Mouse (Mus musculus) CD4-positive helper T cell, adult 2 months (primary cell): ENCODE data around the gene Gpx2.
A peak's percentile ranks its signal among the peaks of the same experiment; 100 is the strongest.

Experiments used
- DNase-seq: peaks from one replicate; pipeline ENCODE4 v3.0.0-alpha.2; 2012; ENCODE audit warnings: low read depth, missing footprints, low spot score

The Gpx2 gene

GRCm38 (mm10) chr12:76795350-76795749, at the start of gene Gpx2:
Gpx2 (minus strand) TSS chr12:76795554.
- no peak for DNase-seq

DNA sequence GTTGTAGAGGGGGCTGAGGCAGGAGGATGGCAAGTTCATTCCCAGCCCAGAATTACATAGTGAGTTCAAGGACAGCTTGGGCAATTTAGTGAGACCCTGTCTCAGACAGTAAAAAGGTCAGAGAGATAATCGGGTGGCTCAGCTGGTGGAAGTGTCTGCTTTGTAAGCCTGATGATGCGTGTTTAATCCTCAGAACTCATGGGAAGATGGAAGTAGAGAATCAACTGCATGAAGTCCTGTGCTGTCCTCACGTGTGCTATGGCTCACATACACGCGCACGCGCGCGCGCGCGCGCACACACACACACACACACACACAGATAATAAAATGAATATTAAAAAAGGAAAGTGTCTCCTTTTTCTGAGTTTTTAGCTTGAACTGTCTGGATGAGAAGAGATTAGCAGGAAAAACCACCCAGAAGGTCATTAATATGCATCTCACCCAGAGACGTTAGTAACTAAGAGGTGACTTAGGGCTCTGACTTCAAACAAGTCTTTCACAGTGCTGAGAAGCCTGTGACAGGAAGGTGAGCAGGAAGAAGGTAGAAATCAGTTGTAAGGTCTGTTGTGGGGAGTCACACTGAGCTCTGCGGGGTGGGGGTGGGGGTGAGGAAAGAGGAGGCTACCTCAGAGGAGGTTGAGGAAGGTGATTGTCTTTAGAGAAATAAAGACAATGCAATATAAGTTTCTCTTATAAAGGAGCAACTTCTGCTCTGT, 49.1 kb upstream of the Gpx2 start:
- DNase-seq, result peak; percentile 61

DNA sequence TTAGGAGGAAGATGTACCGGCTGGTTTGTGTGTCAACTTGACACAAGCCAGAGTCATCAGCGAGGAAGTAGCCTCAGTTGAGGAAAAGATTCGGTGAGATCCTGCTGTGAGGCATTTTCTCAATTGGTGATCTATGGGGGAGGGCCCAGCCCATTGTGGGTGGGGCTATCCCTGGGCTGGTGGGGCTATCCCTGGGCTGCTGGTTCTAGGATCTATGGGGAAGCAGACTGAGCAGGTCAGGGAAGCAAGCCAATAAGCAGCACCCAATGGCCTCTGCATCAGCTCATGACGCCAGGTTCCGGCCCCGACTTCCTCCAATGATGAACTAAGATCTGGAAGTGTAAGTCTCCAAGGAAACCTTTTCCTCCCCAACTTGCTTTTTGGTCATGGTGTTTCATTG, 44.7 kb upstream of the Gpx2 start:
- no peak for DNase-seq

DNA sequence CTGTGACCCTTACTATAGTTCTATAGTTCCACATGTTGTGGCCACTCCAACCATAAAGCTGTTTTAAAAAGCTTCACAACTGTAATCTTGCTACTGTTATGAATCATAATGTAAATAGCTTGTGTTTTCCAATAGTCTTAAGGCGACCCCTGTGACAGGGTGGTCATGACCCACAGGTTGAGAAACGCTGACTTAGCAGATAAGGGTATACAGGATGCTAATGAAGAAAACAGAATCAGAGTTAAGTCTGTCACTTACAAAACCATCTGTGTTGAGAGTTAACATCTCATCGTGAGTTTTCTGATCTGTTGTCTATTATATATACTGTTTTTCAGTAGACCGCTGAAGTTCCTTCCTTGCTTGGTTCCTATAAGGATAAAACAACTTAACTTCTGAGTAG, 43.9 kb upstream of the Gpx2 start:
- DNase-seq, result no peak

GRCm38 (mm10) chr12:76837844-76838650, 42.7 kb upstream of the Gpx2 start:
- no peak for DNase-seq

DNA sequence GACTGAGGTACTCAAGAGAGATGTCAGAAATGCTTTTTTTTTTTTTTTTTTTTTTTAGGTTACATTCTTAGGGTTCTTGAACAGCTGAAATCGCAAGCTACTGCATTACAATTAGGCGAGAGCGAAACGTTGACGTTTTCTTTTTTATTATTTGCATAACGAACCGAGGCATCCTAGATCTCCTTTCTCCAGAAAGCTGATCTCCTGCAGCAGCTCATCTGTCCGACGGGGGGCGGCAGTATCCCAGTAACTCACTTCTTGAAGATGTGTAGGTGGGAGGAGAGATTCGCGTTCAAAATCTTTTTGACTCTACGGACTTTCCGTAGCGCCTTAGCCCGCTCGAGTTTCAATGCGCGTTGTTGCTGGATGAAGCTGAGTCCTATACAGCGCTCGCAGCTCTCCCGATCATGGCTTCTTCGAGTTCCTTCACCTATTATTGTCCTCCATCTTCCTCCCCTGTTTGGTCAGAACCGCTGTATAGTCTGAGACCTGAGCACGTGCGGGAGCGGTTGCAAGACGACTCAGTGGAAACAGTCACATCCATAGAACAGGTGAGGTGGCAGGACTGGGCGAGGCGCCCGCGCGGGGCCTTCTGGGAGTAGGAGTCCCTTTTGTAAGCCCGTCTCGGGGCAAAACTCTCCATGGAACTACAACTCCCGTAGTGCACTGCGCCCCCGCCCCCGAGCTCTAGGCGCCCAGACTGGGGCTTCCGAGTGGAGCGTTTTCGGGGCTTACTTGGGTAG, 41.9 kb upstream of the Gpx2 start:
- peak; percentile 97 for DNase-seq

DNA sequence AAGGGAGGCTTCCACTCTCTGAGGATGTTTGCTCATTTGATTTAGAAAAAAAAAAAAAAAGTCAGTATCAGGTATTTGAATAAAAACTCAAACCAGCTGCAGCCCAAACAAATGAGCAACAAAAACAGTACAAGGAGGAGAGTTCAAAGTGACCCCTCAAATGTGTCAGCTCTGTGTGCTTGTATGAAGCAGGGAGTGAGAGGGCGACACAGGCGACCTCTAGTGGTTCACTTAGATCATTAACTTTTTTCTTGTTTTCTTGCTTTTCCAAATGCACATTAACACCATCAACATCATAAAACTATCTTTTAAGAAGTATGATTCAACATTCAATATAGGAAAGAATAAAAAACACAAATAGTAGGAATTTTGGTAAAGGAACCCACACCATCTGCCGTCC, 37.4 kb upstream of the Gpx2 start:
- DNase-seq, result peak; percentile 61

DNA sequence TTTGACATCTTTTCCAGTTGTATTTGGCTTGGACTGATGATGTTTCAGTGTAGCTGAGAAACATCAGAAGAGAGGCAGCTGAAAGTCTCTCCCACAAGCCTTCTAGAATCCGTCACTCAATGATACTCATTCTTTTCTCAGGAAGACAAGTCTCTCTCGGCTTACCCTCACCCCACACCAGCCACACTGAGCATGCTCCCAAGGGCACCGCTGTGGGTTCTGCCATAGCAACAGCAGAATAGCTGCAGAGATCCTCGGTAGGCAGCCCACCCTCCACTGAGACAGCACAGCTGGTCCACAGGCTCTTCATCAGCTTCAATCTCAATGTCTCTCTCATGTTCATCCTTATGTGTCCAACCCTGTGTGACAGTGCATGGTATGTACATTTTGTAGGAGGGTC, 29.9 kb upstream of the Gpx2 start:
- DNase-seq, result no peak

DNA sequence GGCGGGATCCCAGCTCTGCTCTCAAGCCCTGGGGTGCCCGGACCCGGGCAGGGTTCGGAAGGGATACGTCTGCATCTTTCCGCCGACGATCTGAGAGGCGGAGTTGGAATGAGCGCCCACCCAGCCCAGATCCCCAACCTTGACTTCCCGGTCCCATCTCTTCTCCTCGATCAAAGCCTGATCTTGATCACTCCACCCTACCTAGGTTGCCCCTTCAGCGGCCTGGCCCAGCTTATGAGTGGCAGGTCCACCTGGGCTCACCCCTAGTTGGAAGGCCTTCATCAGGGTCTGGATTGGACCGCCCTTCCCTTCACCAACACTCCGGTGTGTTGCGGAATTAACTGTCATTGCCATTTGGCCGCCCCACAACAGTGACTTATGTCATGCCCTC, 27.3 kb upstream of the Gpx2 start, which contains the start of gene Rab15:
Gene Rab15, minus strand, starts transcription at position 258 of the 391 bp plus-strand sequence.
- no peak for DNase-seq

DNA sequence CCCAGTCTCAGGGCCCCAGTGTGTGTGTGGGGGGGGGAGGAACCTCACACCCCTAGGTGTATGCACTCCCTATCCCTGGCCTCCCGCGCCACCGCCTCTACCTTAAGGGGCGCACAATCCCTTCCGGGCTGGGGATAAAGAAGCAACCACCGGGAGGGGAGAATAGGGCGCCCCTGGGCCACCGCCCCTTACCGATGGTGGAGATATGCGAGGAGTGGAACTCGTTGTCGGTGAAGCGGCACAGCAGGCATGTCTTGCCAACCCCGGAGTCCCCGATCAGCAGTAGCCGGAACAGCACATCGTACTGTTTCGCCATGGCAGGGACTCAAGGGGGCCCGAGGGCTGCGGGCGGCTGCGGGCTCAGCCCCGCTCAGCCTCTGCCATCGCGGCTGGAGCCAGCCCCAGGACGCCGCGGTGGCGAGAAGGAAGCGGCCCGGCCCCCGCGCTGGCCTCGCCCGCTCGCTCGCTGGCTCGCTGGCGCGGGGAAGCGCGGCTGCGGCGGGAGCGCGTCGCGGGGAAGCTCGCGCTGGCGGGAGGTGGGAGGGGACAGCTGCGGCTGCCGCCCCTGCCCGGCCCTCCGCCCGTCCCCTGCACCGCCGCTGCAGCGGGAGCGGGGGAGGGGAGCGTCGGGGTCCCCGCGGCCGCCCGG, 26.8 kb upstream of the Gpx2 start:
- peak; percentile 18 for DNase-seq

- no peak for DNase-seq
These were observed 25.3 kb upstream of the Gpx2 start for GRCm38 (mm10) chr12:76820615-76821014.

- DNase-seq, result no peak
These were observed 24.5 kb upstream of the Gpx2 start for GRCm38 (mm10) chr12:76819816-76820215.

- no peak for DNase-seq
These were observed 23.6 kb upstream of the Gpx2 start for GRCm38 (mm10) chr12:76818908-76819307.

DNA sequence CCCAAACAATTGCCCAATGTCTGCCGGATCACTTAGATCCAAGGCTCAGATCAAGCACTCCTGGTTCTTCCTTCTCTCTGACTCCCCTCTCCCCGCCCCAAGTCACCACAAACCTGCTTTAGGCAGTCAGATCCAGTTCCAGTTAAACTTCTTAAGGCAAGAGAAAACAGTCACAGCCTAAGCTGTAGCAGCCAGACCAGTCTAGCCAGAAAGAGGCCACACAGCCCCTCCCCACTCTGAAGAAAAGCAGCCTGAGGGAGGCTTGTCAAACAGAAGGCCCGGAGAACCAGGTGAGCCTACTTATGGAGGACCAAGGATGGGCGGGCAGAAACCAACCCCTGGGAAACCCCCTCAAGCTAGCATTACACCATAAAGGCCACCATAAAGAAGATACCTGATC, 22.8 kb upstream of the Gpx2 start:
- DNase-seq, result no peak

DNA sequence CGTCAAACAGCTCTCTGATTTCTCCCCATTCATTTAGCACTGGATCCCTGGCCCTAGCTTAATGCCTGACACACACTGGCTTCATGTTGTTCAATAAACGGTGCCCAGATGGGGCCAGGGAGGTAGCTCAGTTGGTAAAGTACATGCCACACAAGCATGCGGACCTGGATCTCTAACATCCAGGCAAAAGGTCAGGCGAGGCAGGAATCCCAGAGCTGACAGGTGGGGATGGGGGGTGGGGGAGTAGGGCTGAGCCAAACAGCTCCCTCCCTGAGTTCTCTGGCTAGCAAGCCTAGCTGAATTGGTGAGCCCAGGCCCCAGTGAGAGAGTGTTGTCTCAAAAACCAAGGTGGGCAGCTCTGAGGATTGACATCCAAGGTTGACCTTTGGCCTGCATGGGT, 21.8 kb upstream of the Gpx2 start:
- no peak for DNase-seq

DNA sequence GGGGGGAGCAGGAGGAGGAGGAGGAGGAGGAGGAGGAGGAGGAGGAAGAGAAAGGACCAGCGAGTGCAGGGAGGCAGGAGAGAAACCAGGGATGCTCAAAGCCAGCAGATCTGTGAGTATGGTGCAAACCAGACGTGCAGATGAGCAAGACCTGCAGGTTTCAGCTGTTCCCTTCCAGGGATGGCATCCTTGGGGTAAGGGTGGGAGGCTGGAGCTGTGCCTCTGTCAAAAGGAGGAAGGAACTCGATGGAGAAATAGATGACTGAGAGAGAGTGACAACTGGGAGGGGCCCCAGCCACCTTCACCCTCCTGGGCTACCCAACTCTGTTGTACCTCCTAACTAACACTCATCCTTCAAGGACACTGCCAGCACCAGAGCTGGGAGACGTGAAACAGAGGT, 21.4 kb upstream of the Gpx2 start:
- DNase-seq, result no peak

DNA sequence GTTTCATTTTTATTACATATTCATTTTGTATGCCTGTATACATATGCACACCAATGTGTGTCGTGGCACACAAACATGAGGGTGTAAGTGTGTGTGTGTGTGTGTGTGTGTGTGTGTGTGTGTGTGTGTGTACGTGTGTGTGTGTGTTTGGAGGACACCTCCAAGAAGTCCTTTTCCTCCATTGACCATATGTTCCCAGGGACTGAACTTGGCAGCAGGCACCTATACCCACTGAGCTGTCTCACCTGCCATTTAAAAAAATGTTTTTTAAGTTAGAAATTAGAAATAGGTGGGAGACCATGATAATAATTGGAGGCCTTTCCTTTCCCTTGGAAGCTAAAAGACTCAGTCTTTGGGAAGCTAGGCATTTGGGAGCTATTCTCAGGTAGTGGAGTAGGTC, 18.8 kb upstream of the Gpx2 start:
- no peak for DNase-seq

- no peak for DNase-seq
These were observed 18.2 kb upstream of the Gpx2 start for GRCm38 (mm10) chr12:76813543-76813942.

- no peak for DNase-seq
These were observed 15.7 kb upstream of the Gpx2 start for GRCm38 (mm10) chr12:76811006-76811405.

- DNase-seq, result no peak
These were observed 15.1 kb upstream of the Gpx2 start for GRCm38 (mm10) chr12:76810491-76810890.

GRCm38 (mm10) chr12:76807796-76808195, 12.4 kb upstream of the Gpx2 start:
- no peak for DNase-seq
